Mouse (Mus musculus) neutrophil, adult 65 days (primary cell): ENCODE measurements around the gene Acsm5. TPM values are rescaled to one million over a fixed set of nuclear protein-coding genes. Genes with fewer than 3 reads are reported as not detected.

Experiments
- total RNA-seq: library from RNA; stranded (reverse); gene quantifications from 2 replicates; pipeline ENCODE4 v1.2.4, GENCODE M21; 2023

Gene Acsm5
- total RNA-seq, result not detected in 2 replicates

GRCm38 (mm10) chr7:119519163-119519562 lies at the start of gene Acsm5:
Gene Acsm5, plus strand, starts transcription at chr7:119519463.

GRCm38 (mm10) chr7:119479256-119479655 lies 40.0 kb upstream of the Acsm5 start, which contains the start of gene Umod:
Gene Umod, minus strand, starts transcription at chr7:119479282.

GRCm38 (mm10) chr7:119523389-119523788 lies 4.1 kb downstream of the Acsm5 start, which contains the start of gene Pdilt:
Gene Pdilt, minus strand, starts transcription at chr7:119523489.

GRCm38 (mm10) chr7:119554040-119554439 lies 34.8 kb downstream of the Acsm5 start, which contains the start of gene Acsm2:
Gene Acsm2, plus strand, starts transcription at chr7:119554340.

Other genes starting within 250 kb of the Acsm5 start
- not detected in 2 replicates for gene Gp2, start 60.2 kb upstream of the Acsm5 start, total RNA-seq
- not detected in 2 replicates for gene Umod, start 40.2 kb upstream of the Acsm5 start, total RNA-seq
- gene Pdilt, start 4.0 kb downstream of the Acsm5 start, total RNA-seq, result not detected in 2 replicates
- not detected in 2 replicates for gene Acsm2, start 34.9 kb downstream of the Acsm5 start, total RNA-seq
- gene Acsm1, start 87.6 kb downstream of the Acsm5 start, total RNA-seq, result not detected in 2 replicates
- gene Acsm4, start 170.6 kb downstream of the Acsm5 start, total RNA-seq, result not detected in 2 replicates
- gene Thumpd1, start 201.3 kb downstream of the Acsm5 start, total RNA-seq, result 13.7 and 18.0 TPM in 2 replicates
- not detected in 2 replicates for gene Acsm3, start 241.5 kb downstream of the Acsm5 start, total RNA-seq